Mouse (Mus musculus) adrenal gland, postnatal 25 days (tissue): ENCODE measurements around the gene Glce. TPM values are rescaled to one million over a fixed set of nuclear protein-coding genes. Genes with fewer than 3 reads are reported as not detected.
A peak's percentile ranks its signal among the peaks of the same experiment; 100 is the strongest.

Experiments used
- DNase-seq: peaks from one replicate; pipeline ENCODE4 v3.0.0; 2021; ENCODE audit warnings: mixed read lengths
- total RNA-seq: library from RNA; stranded (reverse); gene quantifications from 2 replicates; pipeline ENCODE4 v1.2.3, GENCODE M21; 2021

Glce gene
- total RNA-seq, 1 experiment from 2014 or later, result 39.3 TPM

GRCm38 (mm10) chr9:62121551-62122447 is 656 bp downstream of the Glce start:
- DNase-seq, result peak; percentile 44

GRCm38 (mm10) chr9:62118754-62119153 is 3.7 kb downstream of the Glce start:
- DNase-seq, result no peak

GRCm38 (mm10) chr9:62115826-62116225 is 6.6 kb downstream of the Glce start:
- no peak for DNase-seq

- DNase-seq, result no peak
These were observed 25.9 kb downstream of the Glce start for GRCm38 (mm10) chr9:62096603-62097002.

- DNase-seq, result peak; percentile 13
These were observed 30.9 kb downstream of the Glce start for GRCm38 (mm10) chr9:62091604-62092003.

GRCm38 (mm10) chr9:62085548-62085947 is 36.9 kb downstream of the Glce start:
- no peak for DNase-seq

- peak; percentile 8 for DNase-seq
These were observed 37.6 kb downstream of the Glce start for GRCm38 (mm10) chr9:62084896-62085295.

GRCm38 (mm10) chr9:62082986-62083385 is 39.5 kb downstream of the Glce start:
- peak; percentile 14 for DNase-seq

GRCm38 (mm10) chr9:62081542-62081941 is 40.9 kb downstream of the Glce start:
- DNase-seq, result no peak

GRCm38 (mm10) chr9:62080028-62080760 is 42.3 kb downstream of the Glce start:
- no peak for DNase-seq

GRCm38 (mm10) chr9:62062234-62062633 is 60.2 kb downstream of the Glce start:
- DNase-seq, result no peak

GRCm38 (mm10) chr9:62060431-62060830 is 62.0 kb downstream of the Glce start:
- no peak for DNase-seq

GRCm38 (mm10) chr9:62059941-62060340 is 62.5 kb downstream of the Glce start:
- DNase-seq, result no peak

GRCm38 (mm10) chr9:62057881-62058506 is 64.5 kb downstream of the Glce start:
- DNase-seq, result no peak

GRCm38 (mm10) chr9:62056206-62056605 is 66.2 kb downstream of the Glce start:
- DNase-seq, result no peak

GRCm38 (mm10) chr9:62050801-62051200 is 71.7 kb downstream of the Glce start:
- DNase-seq, result no peak

GRCm38 (mm10) chr9:62049166-62049565 is 73.3 kb downstream of the Glce start:
- DNase-seq, result no peak

- no peak for DNase-seq
These were observed 80.3 kb downstream of the Glce start for GRCm38 (mm10) chr9:62042167-62042566.

- DNase-seq, result peak; percentile 92
These were observed 82.3 kb downstream of the Glce start for GRCm38 (mm10) chr9:62040008-62040608.

- no peak for DNase-seq
These were observed 86.6 kb downstream of the Glce start for GRCm38 (mm10) chr9:62035806-62036205.

GRCm38 (mm10) chr9:62032206-62032605 is 90.2 kb downstream of the Glce start:
- no peak for DNase-seq

- no peak for DNase-seq
These were observed 94.4 kb downstream of the Glce start for GRCm38 (mm10) chr9:62028072-62028471.
